ENCODE assay signal across 8 mouse cellular contexts in the genomic region with DNA sequence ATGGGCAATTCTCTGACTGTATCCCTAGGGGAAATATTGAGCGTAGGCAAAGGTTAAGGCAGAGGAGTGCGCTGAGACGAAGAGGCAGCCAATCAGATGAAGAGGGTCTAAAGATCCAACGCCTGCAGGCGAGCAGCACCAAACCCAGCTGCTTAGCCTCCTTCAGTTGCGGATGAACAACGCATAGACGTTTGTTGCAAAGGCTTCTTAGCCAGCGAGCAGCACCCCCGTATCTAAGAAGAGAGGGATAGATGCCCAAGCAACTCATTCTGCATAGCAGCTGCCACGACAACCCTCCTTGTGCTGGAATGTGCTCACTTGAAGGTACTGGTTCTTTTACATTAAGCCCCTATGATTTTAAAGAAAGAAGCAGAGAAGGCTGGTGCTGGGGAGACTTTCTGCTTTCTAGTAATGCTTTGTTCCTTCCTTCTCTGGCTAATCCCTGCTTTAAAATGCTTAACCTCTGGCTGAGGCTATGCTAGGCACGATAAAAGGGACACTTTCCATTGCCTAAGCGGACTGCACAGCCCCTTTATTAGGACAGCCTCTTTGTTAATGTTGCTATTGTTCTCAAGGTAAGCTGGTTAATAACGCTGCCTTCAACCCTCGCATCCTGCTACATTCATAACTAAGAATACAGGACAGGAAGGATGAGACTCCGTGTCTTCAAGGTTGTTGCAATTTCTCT. TPM values are rescaled to one million over a fixed set of nuclear protein-coding genes. Genes with fewer than 3 reads are reported as not detected.
DNase-seq lines count a peak whose midpoint lies in the region; ATAC-seq lines count a peak whose summit lies in the region.

Sorbs2 (plus strand) TSS at position 155 of the 688 bp plus-strand sequence.

- WGBS in hindbrain, embryonic 12.5 days, result 9% methylated on average over 16 of the region's 16 CpGs
- 17% methylated on average over 16 of the region's 16 CpGs for WGBS in limb, embryonic 12.5 days

- no peaks in the 10 kb centered on the region for H3K36me3 ChIP-seq in hindbrain, embryonic 12.5 days
- no peaks in the 10 kb centered on the region for H3K36me3 ChIP-seq in limb, embryonic 12.5 days

- H3K4me3 ChIP-seq in hindbrain, embryonic 12.5 days, result peak within 1 kb of the TSS; percentile 50
- H3K4me3 ChIP-seq in limb, embryonic 12.5 days (replicated peaks), result peak within 1 kb of the TSS; percentile 23

- H3K4me2 ChIP-seq in hindbrain, embryonic 12.5 days (replicated peaks), result peak within 1 kb of the TSS; percentile 56
- H3K4me2 ChIP-seq in limb, embryonic 12.5 days, result peak within 1 kb of the TSS; percentile 49

- H3K27ac ChIP-seq in hindbrain, embryonic 12.5 days, result peak within 1 kb of the TSS; percentile 94
- no peak within 1 kb of the TSS for H3K27ac ChIP-seq in limb, embryonic 12.5 days

- ATAC-seq in hindbrain, embryonic 12.5 days (ENCODE audit: low FRiP score), result peak; percentile 91
- ATAC-seq in limb, embryonic 12.5 days (ENCODE audit: insufficient number of reproducible peaks, insufficient read depth, low FRiP score, low TSS enrichment, low read depth), result no peak

- H3K9me3 ChIP-seq in hindbrain, embryonic 12.5 days (replicated peaks), result no peaks in the 10 kb centered on the region
- H3K9me3 ChIP-seq in limb, embryonic 12.5 days, result no peaks in the 10 kb centered on the region

- no peaks in the 10 kb centered on the region for H3K27me3 ChIP-seq in hindbrain, embryonic 12.5 days
- H3K27me3 ChIP-seq in limb, embryonic 12.5 days, result no peaks in the 10 kb centered on the region

- peak; percentile 8 for DNase-seq in cerebellum, adult 11-12 months
- no peak for DNase-seq in cerebellum, adult 11 months
- DNase-seq in cerebellum, postnatal 14 days, result peak; percentile 29 to 53
- DNase-seq in frontal cortex, postnatal 14 days (ENCODE audit: low spot score in 2 of 2), result peak; percentile 12 to 39
- DNase-seq in right cerebral cortex, postnatal 25 days, result peak; percentile 50
- no peak for DNase-seq in urinary bladder, postnatal 4 days (ENCODE audit: low spot score in 2 of 2)

- H3K4me1 ChIP-seq in hindbrain, embryonic 12.5 days, result peaks cover 16% of the 10 kb centered on the region
- H3K4me1 ChIP-seq in limb, embryonic 12.5 days (replicated peaks), result peaks cover 9% of the 10 kb centered on the region; the same call in 1 of the 2 replicates

- H3K9ac ChIP-seq in hindbrain, embryonic 12.5 days, result peak within 1 kb of the TSS; percentile 67
- peak within 1 kb of the TSS; percentile 13; the same call in 1 of the 2 replicates for H3K9ac ChIP-seq in limb, embryonic 12.5 days (replicated peaks)

RNA-seq across cellular contexts. Expression of gene Sorbs2, which starts in this region (rescaled TPM):
- polyA plus RNA-seq in hindbrain, embryonic 12.5 days (2016; fragmentation: Nextera tagmentation; extraction: Ambion mirVana), result 81.7 and 89.5 TPM in 2 replicates
- polyA plus RNA-seq in limb, embryonic 12.5 days (2016; fragmentation: Nextera tagmentation; extraction: Ambion mirVana), result 26.5 and 31.1 TPM in 2 replicates

Comparison
In these comparisons a context has a peak if more than half of its experiments do, and no peak if none do; other contexts are left out.
1. DNase-seq: peak in cerebellum, adult 11-12 months (single experiment), cerebellum, postnatal 14 days (2 of 2), frontal cortex, postnatal 14 days (2 of 2) and right cerebral cortex, postnatal 25 days (single experiment); none in cerebellum, adult 11 months (single experiment) and urinary bladder, postnatal 4 days (0 of 2).